Mouse (Mus musculus) common myeloid progenitor, adult 5-6 weeks (primary cell): Measurements from ENCODE around the gene Dync2h1. TPM values are rescaled to one million over a fixed set of nuclear protein-coding genes. Genes with fewer than 3 reads are reported as not detected.

ENCODE experiments used
- total RNA-seq: library from RNA; stranded (forward); fragments of 200-1000, 187-1606 nt; gene quantifications from 2 replicates; pipeline ENCODE4 v1.2.3, GENCODE M21; 2017

Dync2h1 gene
- total RNA-seq, 1 experiment from 2014 or later: 7.4 TPM

Other genes starting within 250 kb of the Dync2h1 start
- gene Dcun1d5, start 74 bp upstream of the Dync2h1 start, total RNA-seq: 87.9 and 114 TPM in 2 replicates
- gene Mmp13, start 88.1 kb upstream of the Dync2h1 start, total RNA-seq: not detected in 2 replicates
- gene Mmp12, start 159.9 kb upstream of the Dync2h1 start, total RNA-seq: not detected in 2 replicates
- gene Mmp1b, start 203.6 kb upstream of the Dync2h1 start, total RNA-seq: not detected in 2 replicates